Mouse (Mus musculus): ENCODE data around the gene Cd300lg. TPM values are rescaled to one million over a fixed set of nuclear protein-coding genes. Genes with fewer than 3 reads are reported as not detected.

Gene Cd300lg
- polyA plus RNA-seq, 1 experiment: not detected

GRCm38 (mm10) chr11:102006688-102007087 is 34.6 kb upstream of the Cd300lg start:
- H3K9me3 ChIP-seq (ENCODE audit: control insufficient read depth, low read length): peaks cover 2% of the 10 kb centered on the region
- peaks cover 2% of the 10 kb centered on the region; the same call in 1 of the 2 replicates for H3K4me1 ChIP-seq (ENCODE audit: control insufficient read depth)
- no peak overlapping the region for H3K4me3 ChIP-seq (replicated peaks)
- TF ChIP-seq GATA1 (IDR thresholded peaks at IDR 0.05; ENCODE audit: low read length) (no peak), TAL1 (IDR thresholded peaks at IDR 0.05; ENCODE audit: low read length) (no peak)
- H3K27me3 ChIP-seq (ENCODE audit: control insufficient read depth): no peaks in the 10 kb centered on the region; the same call in 1 of the 2 replicates
- H3K36me3 ChIP-seq (ENCODE audit: control insufficient read depth): no peaks in the 10 kb centered on the region

DNA sequence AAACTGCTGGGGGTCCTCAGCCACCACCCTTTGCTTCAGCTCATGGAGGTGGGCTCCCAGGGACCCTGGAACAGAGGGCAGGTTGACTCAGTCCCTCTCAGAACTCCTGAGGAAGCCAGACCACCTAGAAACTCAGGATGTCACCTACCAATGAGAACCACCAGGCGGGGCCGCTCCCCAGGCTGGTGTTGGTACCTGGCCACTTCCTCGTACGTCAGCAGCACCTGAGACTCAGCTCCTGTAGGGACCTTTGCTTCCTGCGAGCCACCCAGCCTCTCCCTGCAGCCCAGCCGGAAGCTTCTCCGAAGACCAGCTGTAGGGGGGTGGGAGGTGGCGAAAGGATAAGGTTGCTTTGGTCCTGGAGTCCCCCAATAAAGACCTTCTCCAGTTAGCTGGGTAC is 32.9 kb upstream of the Cd300lg start:
- Histone ChIP-seq H3K27me3 (ENCODE audit: control insufficient read depth) (peaks cover 2% of the 10 kb centered on the region; the same call in 1 of the 2 replicates), H3K9me3 (ENCODE audit: control insufficient read depth, low read length) (peaks cover 2% of the 10 kb centered on the region), H3K4me1 (ENCODE audit: control insufficient read depth) (peaks cover 2% of the 10 kb centered on the region; the same call in 1 of the 2 replicates), H3K36me3 (ENCODE audit: control insufficient read depth) (no peaks in the 10 kb centered on the region), H3K4me3 (replicated peaks) (no peak overlapping the region)
- TF ChIP-seq TAL1 (IDR thresholded peaks at IDR 0.05; ENCODE audit: low read length): no peak
- no peak for TF ChIP-seq GATA1 (IDR thresholded peaks at IDR 0.05; ENCODE audit: low read length)

DNA sequence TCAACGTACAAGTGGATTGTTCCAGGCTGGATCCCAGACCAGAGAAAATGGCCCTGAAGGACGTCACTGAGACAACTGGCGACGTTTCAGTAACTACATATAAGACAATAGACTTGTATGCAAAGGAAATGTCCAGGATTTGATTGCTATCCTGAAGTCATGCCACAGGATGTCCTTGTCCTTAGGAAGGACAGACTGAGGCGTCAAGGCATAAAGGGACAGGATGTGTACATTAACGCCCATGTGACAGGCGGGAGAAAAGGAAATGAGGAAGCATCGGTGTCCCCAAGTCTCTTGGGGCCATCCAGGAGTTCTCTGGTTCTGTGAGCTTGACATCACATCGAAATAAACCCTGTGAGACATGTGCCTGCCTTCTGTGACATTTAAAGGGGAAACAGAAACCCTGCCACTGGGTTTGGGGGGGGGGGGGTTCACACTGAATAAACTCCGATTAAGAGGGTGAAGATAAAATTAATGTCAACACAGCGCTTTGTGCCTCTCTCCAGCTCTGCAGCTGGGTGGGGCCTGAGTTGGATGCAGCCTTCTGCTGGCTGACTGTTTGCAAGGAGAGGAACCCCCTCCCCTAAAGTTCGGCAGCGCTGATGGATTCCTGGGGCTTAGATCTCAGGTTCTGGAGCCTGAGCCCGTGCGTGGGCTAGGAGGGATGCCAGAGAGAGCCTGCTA is 32.2 kb upstream of the Cd300lg start:
- peaks cover 2% of the 10 kb centered on the region; the same call in 1 of the 2 replicates for H3K27me3 ChIP-seq (ENCODE audit: control insufficient read depth)
- H3K4me3 ChIP-seq (replicated peaks): no peak overlapping the region
- peaks cover 2% of the 10 kb centered on the region for H3K9me3 ChIP-seq (ENCODE audit: control insufficient read depth, low read length)
- H3K36me3 ChIP-seq (ENCODE audit: control insufficient read depth): no peaks in the 10 kb centered on the region
- TF ChIP-seq GATA1 (IDR thresholded peaks at IDR 0.05; ENCODE audit: low read length): no peak
- no peak for TF ChIP-seq TAL1 (IDR thresholded peaks at IDR 0.05; ENCODE audit: low read length)
- H3K4me1 ChIP-seq (ENCODE audit: control insufficient read depth): peaks cover 2% of the 10 kb centered on the region; the same call in 1 of the 2 replicates

DNA sequence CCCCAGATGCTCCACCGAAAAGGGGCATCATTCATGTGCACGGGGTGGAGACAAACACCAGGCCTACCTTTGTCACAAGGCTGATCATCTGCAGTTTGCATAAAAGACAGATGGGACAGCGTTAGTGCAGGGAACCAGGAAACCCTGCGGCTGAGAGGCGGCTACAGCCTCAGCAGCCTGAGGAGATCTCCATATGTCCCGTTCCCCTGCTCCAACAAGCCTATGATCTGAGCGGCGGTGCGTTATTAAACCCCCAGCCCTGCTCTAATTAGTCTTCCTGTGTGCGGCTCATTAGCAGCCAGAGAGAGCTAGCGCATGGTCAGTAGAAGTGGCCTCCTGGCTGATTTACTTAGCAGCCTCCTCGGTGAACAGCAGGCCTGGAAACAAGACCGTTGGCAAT is 31.2 kb upstream of the Cd300lg start:
- Histone ChIP-seq H3K36me3 (ENCODE audit: control insufficient read depth) (no peaks in the 10 kb centered on the region), H3K4me1 (ENCODE audit: control insufficient read depth) (peaks cover 2% of the 10 kb centered on the region; the same call in 1 of the 2 replicates), H3K4me3 (replicated peaks) (no peak overlapping the region), H3K9me3 (ENCODE audit: control insufficient read depth, low read length) (no peaks in the 10 kb centered on the region), H3K27me3 (ENCODE audit: control insufficient read depth) (peaks cover 2% of the 10 kb centered on the region; the same call in 1 of the 2 replicates)
- TF ChIP-seq GATA1 (IDR thresholded peaks at IDR 0.05; ENCODE audit: low read length) (no peak), TAL1 (IDR thresholded peaks at IDR 0.05; ENCODE audit: low read length) (no peak)

DNA sequence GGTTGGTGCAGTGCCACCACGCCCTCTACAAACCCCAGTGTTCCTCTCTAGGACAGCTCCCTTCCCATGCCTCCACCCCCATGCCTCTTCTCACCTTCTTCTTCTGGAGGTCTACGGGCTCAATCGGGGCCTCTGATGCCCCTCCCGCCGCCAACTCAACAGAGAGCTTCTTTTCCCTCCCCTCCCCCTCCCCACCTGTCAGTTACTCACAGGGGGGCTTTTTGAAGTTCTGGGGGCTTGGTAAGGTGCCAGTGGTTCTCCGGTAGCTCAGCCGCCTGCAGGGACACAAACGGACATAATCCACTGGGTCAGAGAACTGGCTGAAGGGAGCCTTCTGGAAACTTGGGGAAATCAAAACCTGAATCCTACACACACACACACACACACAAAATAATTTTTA is 29.8 kb upstream of the Cd300lg start:
- H3K27me3 ChIP-seq (ENCODE audit: control insufficient read depth): peaks cover 2% of the 10 kb centered on the region; the same call in 1 of the 2 replicates

GRCm38 (mm10) chr11:102013201-102013600 is 28.1 kb upstream of the Cd300lg start:
- no peak overlapping the region for H3K4me3 ChIP-seq (replicated peaks)
- no peaks in the 10 kb centered on the region; the same call in 1 of the 2 replicates for H3K4me1 ChIP-seq (ENCODE audit: control insufficient read depth)
- no peaks in the 10 kb centered on the region for H3K9me3 ChIP-seq (ENCODE audit: control insufficient read depth, low read length)
- H3K36me3 ChIP-seq (ENCODE audit: control insufficient read depth): no peaks in the 10 kb centered on the region
- peaks cover 2% of the 10 kb centered on the region; the same call in 1 of the 2 replicates for H3K27me3 ChIP-seq (ENCODE audit: control insufficient read depth)
- TF ChIP-seq GATA1 (IDR thresholded peaks at IDR 0.05; ENCODE audit: low read length): no peak
- TF ChIP-seq TAL1 (IDR thresholded peaks at IDR 0.05; ENCODE audit: low read length): no peak

More for the DNA sequence above, 29.8 kb upstream of the Cd300lg start:
- TF ChIP-seq GATA1 (IDR thresholded peaks at IDR 0.05; ENCODE audit: low read length) (no peak), TAL1 (IDR thresholded peaks at IDR 0.05; ENCODE audit: low read length) (no peak)
- H3K36me3 ChIP-seq (ENCODE audit: control insufficient read depth): no peaks in the 10 kb centered on the region
- no peak overlapping the region for H3K4me3 ChIP-seq (replicated peaks)
- peaks cover 2% of the 10 kb centered on the region; the same call in 1 of the 2 replicates for H3K4me1 ChIP-seq (ENCODE audit: control insufficient read depth)
- H3K9me3 ChIP-seq (ENCODE audit: control insufficient read depth, low read length): no peaks in the 10 kb centered on the region

- Histone ChIP-seq H3K27me3 (ENCODE audit: control insufficient read depth) (peaks cover 2% of the 10 kb centered on the region; the same call in 1 of the 2 replicates), H3K4me3 (replicated peaks) (no peak overlapping the region), H3K9me3 (ENCODE audit: control insufficient read depth, low read length) (no peaks in the 10 kb centered on the region), H3K4me1 (ENCODE audit: control insufficient read depth) (no peaks in the 10 kb centered on the region), H3K36me3 (ENCODE audit: control insufficient read depth) (no peaks in the 10 kb centered on the region)
- no peak for TF ChIP-seq GATA1 (IDR thresholded peaks at IDR 0.05; ENCODE audit: low read length)
- no peak for TF ChIP-seq TAL1 (IDR thresholded peaks at IDR 0.05; ENCODE audit: low read length)
Observed at GRCm38 (mm10) chr11:102015472-102015871, 25.8 kb upstream of the Cd300lg start.

DNA sequence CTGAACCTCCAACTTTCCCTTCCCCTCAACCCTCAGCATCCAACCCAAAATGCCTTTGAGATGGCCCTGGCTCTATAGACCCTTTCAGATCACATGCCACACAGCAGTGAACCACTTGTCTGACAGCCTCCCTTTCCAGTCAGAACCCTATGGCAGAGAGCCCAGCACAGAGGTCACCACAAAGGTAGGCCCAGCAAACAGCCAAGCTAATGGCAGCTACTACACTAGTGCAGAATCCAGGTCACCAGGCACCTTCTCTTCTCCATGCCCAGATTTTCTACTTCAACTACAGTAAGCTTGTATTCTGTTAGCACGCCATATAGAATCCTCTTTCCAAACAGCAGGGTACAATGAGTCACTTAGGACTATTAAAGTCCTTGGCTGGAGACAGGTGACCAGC is 25.2 kb upstream of the Cd300lg start:
- Histone ChIP-seq H3K36me3 (ENCODE audit: control insufficient read depth) (no peaks in the 10 kb centered on the region), H3K27me3 (ENCODE audit: control insufficient read depth) (peaks cover 2% of the 10 kb centered on the region; the same call in 1 of the 2 replicates), H3K4me1 (ENCODE audit: control insufficient read depth) (no peaks in the 10 kb centered on the region), H3K9me3 (ENCODE audit: control insufficient read depth, low read length) (no peaks in the 10 kb centered on the region), H3K4me3 (replicated peaks) (no peak overlapping the region)
- TF ChIP-seq GATA1 (IDR thresholded peaks at IDR 0.05; ENCODE audit: low read length) (no peak), TAL1 (IDR thresholded peaks at IDR 0.05; ENCODE audit: low read length) (no peak)

DNA sequence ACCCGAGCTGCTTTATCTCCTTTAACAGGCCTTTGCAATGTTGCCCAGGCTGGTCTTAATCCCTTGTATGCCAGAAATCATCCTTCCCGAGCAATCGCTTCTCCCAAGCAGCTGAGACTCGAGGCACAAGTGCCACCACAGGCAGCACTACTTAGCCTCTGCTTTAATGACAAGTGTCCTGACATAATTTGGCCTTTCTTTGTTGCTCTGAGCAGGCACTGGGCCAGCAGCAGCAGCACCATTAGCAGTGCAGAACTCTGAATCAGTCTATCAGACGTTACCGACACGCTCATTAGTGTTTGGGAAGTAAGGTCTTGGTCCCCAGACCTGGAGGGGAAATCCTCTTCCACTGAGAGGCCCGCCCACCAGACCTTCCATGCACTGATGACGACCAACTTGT is 21.6 kb upstream of the Cd300lg start:
- no peak overlapping the region for H3K4me3 ChIP-seq (replicated peaks)
- TF ChIP-seq GATA1 (IDR thresholded peaks at IDR 0.05; ENCODE audit: low read length) (no peak), TAL1 (IDR thresholded peaks at IDR 0.05; ENCODE audit: low read length) (no peak)
- no peaks in the 10 kb centered on the region for H3K4me1 ChIP-seq (ENCODE audit: control insufficient read depth)
- H3K9me3 ChIP-seq (ENCODE audit: control insufficient read depth, low read length): no peaks in the 10 kb centered on the region
- no peaks in the 10 kb centered on the region for H3K36me3 ChIP-seq (ENCODE audit: control insufficient read depth)
- peaks cover 15% of the 10 kb centered on the region for H3K27me3 ChIP-seq (ENCODE audit: control insufficient read depth)
